ENCODE assay signal across 9 mouse cellular contexts in the genomic region with DNA sequence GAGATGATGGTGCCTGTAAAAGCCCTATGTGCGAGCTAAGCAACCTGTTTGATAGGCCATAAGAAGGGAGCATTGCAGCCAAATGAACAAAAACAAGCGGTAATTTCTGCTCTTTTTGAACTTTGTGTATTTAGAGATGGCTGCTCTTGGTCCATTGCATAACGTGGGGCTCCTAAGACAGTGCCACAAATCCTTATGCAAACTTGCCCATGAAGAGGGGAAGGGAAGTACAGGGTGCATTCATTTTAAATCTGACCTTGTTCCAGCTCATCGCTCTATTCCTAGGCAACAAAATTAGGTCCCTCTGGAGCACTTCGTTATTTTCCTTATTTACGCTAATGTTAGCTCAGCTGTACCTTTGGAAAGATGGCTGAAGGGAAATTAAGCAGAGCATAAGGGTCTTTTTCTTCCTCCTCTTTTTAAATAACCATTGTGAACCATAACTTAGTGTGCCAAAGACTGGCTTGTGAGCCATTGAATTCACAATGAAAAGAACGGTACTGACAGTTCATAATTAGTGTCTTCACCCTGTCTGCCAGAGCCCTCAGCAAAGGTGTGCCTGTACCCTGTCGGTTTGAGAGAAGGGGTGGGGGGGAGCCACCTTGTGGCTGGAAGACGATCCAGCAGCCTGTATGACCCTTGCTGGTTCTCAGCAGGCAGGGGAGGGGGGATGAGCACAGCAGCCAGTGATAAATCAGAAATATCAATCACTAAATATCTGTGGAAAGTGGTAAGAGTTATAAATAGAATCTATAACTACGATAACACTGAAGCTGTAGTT.
DNase-seq lines count a peak whose midpoint lies in the region; ATAC-seq and TF ChIP-seq lines count a peak whose summit lies in the region.
"Had no signal": no experiment of that assay in that cellular context is flagged by ENCODE, and none has a peak within 500 bp of the region (broad histone marks: within the 10 kb centered on the region; RNA-seq: fewer than 3 reads in every experiment).

No protein-coding gene starts in this region.

- H3K4me3 ChIP-seq in hindbrain, embryonic 11.5 days (ENCODE audit: low read depth, low read length), result no peak overlapping the region
- no peak overlapping the region for H3K4me3 ChIP-seq in hindbrain, embryonic 12.5 days
- no peak overlapping the region for H3K4me3 ChIP-seq in E14TG2a.4 (replicated peaks; ENCODE audit: low read length)
- H3K4me3 ChIP-seq in midbrain, postnatal 0 days (ENCODE audit: low read depth, low read length), result no peak overlapping the region
- H3K4me3 ChIP-seq: lung, embryonic 15.5 days had no signal

- no peak overlapping the region for H3K27ac ChIP-seq in hindbrain, embryonic 11.5 days (ENCODE audit: low read depth, low read length)
- H3K27ac ChIP-seq in hindbrain, embryonic 12.5 days, result no peak overlapping the region
- H3K27ac ChIP-seq in midbrain, postnatal 0 days (ENCODE audit: low read depth, low read length), result no peak overlapping the region
- H3K27ac ChIP-seq: lung, embryonic 15.5 days had no signal

- TF ChIP-seq CTCF in E14TG2a.4 (conservative IDR thresholded peaks at IDR 0.05; ENCODE audit: low read length), result peak; percentile 73
- TF ChIP-seq CTCF in midbrain, postnatal 0 days (IDR thresholded peaks at IDR 0.05), result peak; percentile 71

- DNase-seq in hindbrain, embryonic 11.5 days (ENCODE audit: low spot score), result peak; percentile 69
- DNase-seq in adrenal gland, postnatal 36 days, result peak; percentile 43 to 62
- peak; percentile 50 for DNase-seq in kidney, adult 18-20 months
- peak; percentile 60 for DNase-seq in midbrain, postnatal 0 days (ENCODE audit: low spot score)
- DNase-seq in layer of hippocampus, adult 11-12 months (ENCODE audit: low spot score), result no peak

- 46% methylated on average over 10 of the region's 10 CpGs for WGBS in hindbrain, embryonic 11.5 days
- 46% methylated on average over 10 of the region's 10 CpGs for WGBS in hindbrain, embryonic 12.5 days
- WGBS in midbrain, postnatal 0 days, result 50% methylated on average over 10 of the region's 10 CpGs

- no peaks in the 10 kb centered on the region for H3K9me3 ChIP-seq in hindbrain, embryonic 11.5 days (ENCODE audit: control insufficient read depth, low read length)
- H3K9me3 ChIP-seq in hindbrain, embryonic 12.5 days (replicated peaks), result no peaks in the 10 kb centered on the region
- no peaks in the 10 kb centered on the region for H3K9me3 ChIP-seq in E14TG2a.4 (ENCODE audit: low read length)
- H3K9me3 ChIP-seq in midbrain, postnatal 0 days (ENCODE audit: low read length), result no peaks in the 10 kb centered on the region
- H3K9me3 ChIP-seq: lung, embryonic 15.5 days had no signal

- no peak overlapping the region for H3K9ac ChIP-seq in hindbrain, embryonic 11.5 days (ENCODE audit: low read depth, low read length)
- no peak overlapping the region for H3K9ac ChIP-seq in hindbrain, embryonic 12.5 days
- no peak overlapping the region for H3K9ac ChIP-seq in midbrain, postnatal 0 days (replicated peaks; ENCODE audit: low read length, poor library complexity, severe bottlenecking)
- H3K9ac ChIP-seq: lung, embryonic 15.5 days had no signal

- H3K4me2 ChIP-seq in hindbrain, embryonic 11.5 days (replicated peaks; ENCODE audit: low read depth, low read length), result no peak overlapping the region
- H3K4me2 ChIP-seq in hindbrain, embryonic 12.5 days (replicated peaks), result no peak overlapping the region
- no peak overlapping the region for H3K4me2 ChIP-seq in midbrain, postnatal 0 days (ENCODE audit: low read depth, low read length, poor library complexity, severe bottlenecking)
- H3K4me2 ChIP-seq: lung, embryonic 15.5 days had no signal

- 0 out of 2 replicates have a peak, but pooled peaks cover 2% of the 10 kb centered on the region for H3K27me3 ChIP-seq in hindbrain, embryonic 11.5 days (ENCODE audit: control insufficient read depth, insufficient read depth, low read length)
- H3K27me3 ChIP-seq in hindbrain, embryonic 12.5 days, result no peaks in the 10 kb centered on the region
- H3K27me3 ChIP-seq in E14TG2a.4 (ENCODE audit: insufficient read depth, low read length), result no peaks in the 10 kb centered on the region
- H3K27me3 ChIP-seq in midbrain, postnatal 0 days (ENCODE audit: insufficient read depth, low read length), result no peaks in the 10 kb centered on the region
- H3K27me3 ChIP-seq: lung, embryonic 15.5 days had no signal

- peak; percentile 55; the same call in 1 of the 2 replicates for ATAC-seq in hindbrain, embryonic 11.5 days (ENCODE audit: low FRiP score)
- no peak for ATAC-seq in hindbrain, embryonic 12.5 days (ENCODE audit: low FRiP score)
- ATAC-seq in midbrain, postnatal 0 days (ENCODE audit: low FRiP score), result no peak
- no peak for ATAC-seq in frontal cortex, adult (ENCODE audit: low TSS enrichment)

- no peaks in the 10 kb centered on the region for H3K36me3 ChIP-seq in hindbrain, embryonic 11.5 days (ENCODE audit: control insufficient read depth, insufficient read depth, low read length)
- H3K36me3 ChIP-seq in hindbrain, embryonic 12.5 days, result no peaks in the 10 kb centered on the region
- no peaks in the 10 kb centered on the region for H3K36me3 ChIP-seq in E14TG2a.4 (ENCODE audit: insufficient read depth, low read length)
- no peaks in the 10 kb centered on the region for H3K36me3 ChIP-seq in midbrain, postnatal 0 days (ENCODE audit: insufficient read depth, low read length)
- H3K36me3 ChIP-seq: lung, embryonic 15.5 days had no signal

- H3K4me1 ChIP-seq in hindbrain, embryonic 11.5 days (replicated peaks; ENCODE audit: control insufficient read depth, insufficient read depth, low read length), result peaks cover 9% of the 10 kb centered on the region; the same call in 1 of the 2 replicates
- peaks cover 40% of the 10 kb centered on the region for H3K4me1 ChIP-seq in hindbrain, embryonic 12.5 days
- peaks cover 30% of the 10 kb centered on the region for H3K4me1 ChIP-seq in E14TG2a.4 (replicated peaks; ENCODE audit: low read depth, low read length)
- H3K4me1 ChIP-seq in midbrain, postnatal 0 days (ENCODE audit: insufficient read depth, low read length), result no peaks in the 10 kb centered on the region
